ENCODE assay signal across 9 mouse cellular contexts in genomic region chr1:75458789-75459684, GRCm38 (mm10). TPM values are rescaled to one million over a fixed set of nuclear protein-coding genes. Genes with fewer than 3 reads are reported as not detected.
DNase-seq lines count a peak whose midpoint lies in the region; ATAC-seq and TF ChIP-seq lines count a peak whose summit lies in the region.
"Had no signal": no experiment of that assay in that cellular context is flagged by ENCODE, and none has a peak within 500 bp of the region (broad histone marks: within the 10 kb centered on the region; RNA-seq: fewer than 3 reads in every experiment).

No protein-coding gene starts in this region.

- no peaks in the 10 kb centered on the region for H3K36me3 ChIP-seq in kidney, adult 2 months (ENCODE audit: control insufficient read depth, insufficient read depth, low read length)
- no peaks in the 10 kb centered on the region for H3K36me3 ChIP-seq in heart, embryonic 14.5 days (ENCODE audit: control insufficient read depth, insufficient read depth, low read length)

- no peak overlapping the region for H3K27ac ChIP-seq in kidney, adult 2 months (ENCODE audit: insufficient read depth, low read depth, low read length)
- H3K27ac ChIP-seq in brown adipose tissue, adult 24 weeks (replicated peaks; ENCODE audit: low read depth, low read length), result no peak overlapping the region
- peak overlapping the region; percentile 9 to 42; a peak in 3 of 4 replicates for H3K27ac ChIP-seq in heart, embryonic 14.5 days (replicated peaks in 1 of 2; ENCODE audit: control insufficient read depth in 1 of 2, insufficient read depth in 1 of 2, low read depth in 2 of 2, low read length in 2 of 2)
- no peak overlapping the region for H3K27ac ChIP-seq in olfactory bulb, adult 2 months (ENCODE audit: insufficient read depth, low read depth, low read length)

- 11% methylated on average over 21 of the region's 23 CpGs for WGBS in kidney, adult 2 months
- WGBS in heart, embryonic 14.5 days, result 14% methylated on average over 23 of the region's 23 CpGs
- WGBS in olfactory bulb, adult 2 months, result 13% methylated on average over 23 of the region's 23 CpGs

- H3K27me3 ChIP-seq in kidney, adult 2 months (replicated peaks; ENCODE audit: control insufficient read depth, insufficient read depth, low read length), result no peaks in the 10 kb centered on the region; the same call in 1 of the 2 replicates
- peaks cover 37% of the 10 kb centered on the region for H3K27me3 ChIP-seq in heart, embryonic 14.5 days (ENCODE audit: control insufficient read depth, insufficient read depth, low read length)
- H3K27me3 ChIP-seq: Patski had no signal

- no peak for ATAC-seq in heart, embryonic 14.5 days (ENCODE audit: insufficient number of reproducible peaks, insufficient read depth, low FRiP score, low read depth)

- peak overlapping the region; percentile 2; the same call in 1 of the 2 replicates for H3K4me3 ChIP-seq in kidney, adult 2 months (ENCODE audit: insufficient read depth, low read depth, low read length)
- H3K4me3 ChIP-seq in brown adipose tissue, adult 24 weeks (ENCODE audit: insufficient read depth, low read depth, low read length), result peak overlapping the region; percentile 34
- peak overlapping the region; percentile 31 to 40 for H3K4me3 ChIP-seq in heart, embryonic 14.5 days (ENCODE audit: control insufficient read depth in 1 of 2, insufficient read depth in 1 of 2, low read depth in 1 of 2, low read length in 2 of 2)
- peak overlapping the region; percentile 20 for H3K4me3 ChIP-seq in olfactory bulb, adult 2 months (ENCODE audit: insufficient read depth, low read depth, low read length)

- intact Hi-C loops in left cerebral cortex, postnatal 36 days (cut with DNase I), result loop anchor here (2.0 kb wide), 1 partner anchor 14 kb away; no protein-coding TSS in a partner anchor

- H3K9ac ChIP-seq in heart, embryonic 14.5 days (ENCODE audit: low read length), result peak overlapping the region; percentile 68

- no peaks in the 10 kb centered on the region for H3K9me3 ChIP-seq in heart, embryonic 14.5 days (ENCODE audit: control insufficient read depth, low read length)

- H3K4me2 ChIP-seq in heart, embryonic 14.5 days (ENCODE audit: low read length), result peak overlapping the region; percentile 74

- no peak for TF ChIP-seq POLR2A in kidney, adult 2 months (IDR thresholded peaks at IDR 0.05; ENCODE audit: low read depth, low read length)
- TF ChIP-seq POLR2A in olfactory bulb, adult 2 months (IDR thresholded peaks at IDR 0.05; ENCODE audit: insufficient read depth, low read depth, low read length), result no peak

- no peak for TF ChIP-seq CTCF in kidney, adult 2 months (conservative IDR thresholded peaks at IDR 0.05; ENCODE audit: insufficient read depth, insufficient read length, low read depth, low read length)
- TF ChIP-seq CTCF in olfactory bulb, adult 2 months (IDR thresholded peaks at IDR 0.05; ENCODE audit: insufficient read depth, low read depth, low read length), result no peak

- H3K4me1 ChIP-seq in kidney, adult 2 months (ENCODE audit: control insufficient read depth, insufficient read depth, low read length), result no peaks in the 10 kb centered on the region
- no peaks in the 10 kb centered on the region for H3K4me1 ChIP-seq in brown adipose tissue, adult 24 weeks (ENCODE audit: control insufficient read depth, insufficient read depth, insufficient read length, low read length)
- peaks cover 17 to 27% of the 10 kb centered on the region in 2 experiments for H3K4me1 ChIP-seq in heart, embryonic 14.5 days (ENCODE audit: control insufficient read depth in 2 of 2, insufficient read depth in 2 of 2, low read length in 2 of 2)
- H3K4me1 ChIP-seq in olfactory bulb, adult 2 months (ENCODE audit: control insufficient read depth, insufficient read depth, low read length), result peaks cover 48% of the 10 kb centered on the region

- no peak for DNase-seq in kidney, adult 2 months
- DNase-seq in kidney, adult 11 months, result no peak
- peak; percentile 74 to 79 for DNase-seq in left cerebral cortex, postnatal 36 days (ENCODE audit: low spot score in 2 of 2)
- DNase-seq in urinary bladder, postnatal 25 days (ENCODE audit: low spot score), result no peak
- no peak for DNase-seq in spleen, adult 12 weeks (ENCODE audit: low spot score)

RNA-seq across cellular contexts. Expression of gene Asic4, which starts 8.8 kb away (rescaled TPM):
- 0.05 and 0.08 TPM in 2 replicates for polyA plus RNA-seq in kidney, adult 2 months (2012; rRNA removed)
- not detected in 2 replicates for polyA plus RNA-seq in brown adipose tissue, adult 24 weeks (2012; ENCODE audit: insufficient read depth, insufficient read length, missing spikeins)
- 0.18 TPM in 1 of 2 replicates, not detected in the other for polyA plus RNA-seq in heart, embryonic 14.5 days (2014; fragmentation: Nextera tagmentation; extraction: Ambion mirVana)
- total RNA-seq in left cerebral cortex, postnatal 36 days (2021), result 10 to 100 TPM; 13.2 to 15.7 TPM
- polyA plus RNA-seq in olfactory bulb, adult 2 months (2012; ENCODE audit: insufficient read depth, insufficient read length, low replicate concordance, missing spikeins), result not detected in 2 replicates

RNA-seq across cellular contexts. Expression of gene Chpf, which starts 20.1 kb away (rescaled TPM):
- polyA plus RNA-seq in kidney, adult 2 months (2012; rRNA removed), result 31.6 and 51.9 TPM in 2 replicates
- 3.5 and 5.8 TPM in 2 replicates for polyA plus RNA-seq in brown adipose tissue, adult 24 weeks (2012; ENCODE audit: insufficient read depth, insufficient read length, missing spikeins)
- 23.5 and 27.0 TPM in 2 replicates for polyA plus RNA-seq in heart, embryonic 14.5 days (2014; fragmentation: Nextera tagmentation; extraction: Ambion mirVana)
- total RNA-seq in left cerebral cortex, postnatal 36 days (2021), result 10 to 100 TPM; 75.3 to 86.3 TPM
- not detected in 2 replicates for polyA plus RNA-seq in olfactory bulb, adult 2 months (2012; ENCODE audit: insufficient read depth, insufficient read length, low replicate concordance, missing spikeins)

RNA-seq across cellular contexts. Expression of gene Tmem198, which starts 20.3 kb away (rescaled TPM):
- polyA plus RNA-seq in kidney, adult 2 months (2012; rRNA removed), result 1.3 and 1.8 TPM in 2 replicates
- polyA plus RNA-seq in brown adipose tissue, adult 24 weeks (2012; ENCODE audit: insufficient read depth, insufficient read length, missing spikeins), result not detected in 2 replicates
- polyA plus RNA-seq in heart, embryonic 14.5 days (2014; fragmentation: Nextera tagmentation; extraction: Ambion mirVana), result 0.20 and 0.38 TPM in 2 replicates
- total RNA-seq in left cerebral cortex, postnatal 36 days (2021), result 100 to 1,000 TPM in 1 of 2 experiments, 10 to 100 TPM in 1; 94.2 to 105 TPM
- not detected in 2 replicates for polyA plus RNA-seq in olfactory bulb, adult 2 months (2012; ENCODE audit: insufficient read depth, insufficient read length, low replicate concordance, missing spikeins)

RNA-seq across cellular contexts. Expression of gene Gmppa, which starts 23.3 kb away (rescaled TPM):
- 82.4 and 95.0 TPM in 2 replicates for polyA plus RNA-seq in kidney, adult 2 months (2012; rRNA removed)
- 31.6 and 47.1 TPM in 2 replicates for polyA plus RNA-seq in brown adipose tissue, adult 24 weeks (2012; ENCODE audit: insufficient read depth, insufficient read length, missing spikeins)
- 53.3 and 71.9 TPM in 2 replicates for polyA plus RNA-seq in heart, embryonic 14.5 days (2014; fragmentation: Nextera tagmentation; extraction: Ambion mirVana)
- total RNA-seq in left cerebral cortex, postnatal 36 days (2021), result 10 to 100 TPM; 50.0 to 59.0 TPM
- polyA plus RNA-seq in olfactory bulb, adult 2 months (2012; ENCODE audit: insufficient read depth, insufficient read length, low replicate concordance, missing spikeins), result not detected in 2 replicates

RNA-seq across cellular contexts. Expression of gene Obsl1, which starts 47.2 kb away (rescaled TPM):
- polyA plus RNA-seq in kidney, adult 2 months (2012; rRNA removed), result 6.4 and 8.9 TPM in 2 replicates
- polyA plus RNA-seq in brown adipose tissue, adult 24 weeks (2012; ENCODE audit: insufficient read depth, insufficient read length, missing spikeins), result 0.87 and 4.5 TPM in 2 replicates
- 109 and 124 TPM in 2 replicates for polyA plus RNA-seq in heart, embryonic 14.5 days (2014; fragmentation: Nextera tagmentation; extraction: Ambion mirVana)
- total RNA-seq in left cerebral cortex, postnatal 36 days (2021), result 10 to 100 TPM; 25.4 to 33.2 TPM
- not detected in 2 replicates for polyA plus RNA-seq in olfactory bulb, adult 2 months (2012; ENCODE audit: insufficient read depth, insufficient read length, low replicate concordance, missing spikeins)

Comparison
In these comparisons a context has a peak if more than half of its experiments do, and no peak if none do; other contexts are left out.
1. DNase-seq: peak in left cerebral cortex, postnatal 36 days (2 of 2); none in kidney, adult 2 months (single experiment), kidney, adult 11 months (single experiment), urinary bladder, postnatal 25 days (single experiment) and spleen, adult 12 weeks (single experiment).
2. H3K27ac ChIP-seq: peak in heart, embryonic 14.5 days (2 of 2); none in kidney, adult 2 months (single experiment), brown adipose tissue, adult 24 weeks (single experiment) and olfactory bulb, adult 2 months (single experiment).
3. Peak in every context shown above with its lines, with median percentiles within 50 percentile points of each other: H3K4me3 ChIP-seq.